Mouse (Mus musculus) G1E-ER4 (cell line): Measurements from ENCODE around the gene Ascl3. TPM values are rescaled to one million over a fixed set of nuclear protein-coding genes. Genes with fewer than 3 reads are reported as not detected.

ENCODE experiments used
- GATA1 ChIP-seq: IDR thresholded peaks from one replicate; pipeline ENCODE4 v1.8.0; 2012; ENCODE audit warnings: low read length, inconsistent platforms
- polyA plus RNA-seq: library from polyadenylated mRNA; stranded (reverse); fragments of >175 nt; gene quantifications from 2 replicates; pipeline ENCODE4 v1.2.3, GENCODE M21; 2012

Gene Ascl3
- 0.12 TPM in 1 of 2 replicates, not detected in the other for polyA plus RNA-seq

DNA sequence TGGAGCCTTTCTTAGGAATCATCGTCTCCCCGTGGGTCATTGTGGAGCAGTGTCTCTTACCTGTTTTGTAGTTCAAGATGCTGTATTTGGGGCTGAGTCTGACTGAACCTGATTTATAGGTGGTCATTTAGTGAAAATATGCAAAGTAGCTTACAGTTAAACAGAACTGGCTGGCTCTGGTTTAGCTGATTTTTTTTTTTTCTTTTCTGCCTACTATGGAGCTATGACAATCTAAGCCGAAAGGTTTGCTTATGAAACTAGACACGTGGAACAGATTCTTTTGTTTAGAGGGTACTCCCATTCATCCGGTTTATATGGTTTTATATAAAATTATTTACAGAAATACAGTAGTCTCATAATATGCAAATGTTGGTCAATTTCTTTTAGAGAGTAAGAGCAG, at the start of gene Ascl3:
Gene Ascl3, minus strand, starts transcription at position 101 of the 400 bp plus-strand sequence.
- TF ChIP-seq GATA1, result no peak

DNA sequence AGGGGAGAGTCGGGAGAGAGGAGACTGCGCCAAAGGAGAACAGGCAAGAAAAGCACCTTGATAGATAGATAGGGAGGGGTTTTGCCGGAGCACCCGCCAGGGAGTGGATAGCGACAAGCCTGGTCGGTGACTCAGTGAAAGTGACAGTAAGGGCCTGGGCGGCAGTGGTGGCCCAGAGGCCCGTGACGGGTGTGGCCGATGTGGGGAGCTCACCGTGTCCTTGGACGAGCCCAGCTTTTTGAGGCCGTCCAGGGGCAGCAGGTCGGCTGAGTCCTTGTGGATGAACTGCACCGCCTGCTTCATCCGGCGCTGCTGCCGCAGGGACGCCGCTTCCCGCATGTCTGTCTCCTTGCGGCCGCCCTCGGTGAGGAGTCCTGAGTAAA, 49.6 kb upstream of the Ascl3 start:
- TF ChIP-seq GATA1, result no peak

DNA sequence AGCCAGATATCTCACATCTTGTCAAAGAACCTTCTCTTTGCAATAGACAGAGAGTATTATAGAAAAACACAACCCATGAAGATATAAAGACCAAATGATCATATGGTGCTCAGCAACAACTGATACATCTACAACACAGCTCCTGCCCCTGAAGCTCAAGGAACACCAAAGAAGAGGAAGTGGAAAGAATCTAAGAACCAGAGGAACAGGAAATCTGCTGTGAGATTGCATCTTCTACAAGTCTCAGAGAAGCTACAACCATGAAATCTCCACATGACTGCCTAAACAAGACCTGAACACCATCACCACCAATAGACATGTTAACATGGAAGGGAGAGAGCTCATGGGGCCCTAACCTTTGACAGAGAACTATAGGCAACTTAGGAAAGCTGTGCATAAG, 40.7 kb upstream of the Ascl3 start:
- no peak for TF ChIP-seq GATA1

DNA sequence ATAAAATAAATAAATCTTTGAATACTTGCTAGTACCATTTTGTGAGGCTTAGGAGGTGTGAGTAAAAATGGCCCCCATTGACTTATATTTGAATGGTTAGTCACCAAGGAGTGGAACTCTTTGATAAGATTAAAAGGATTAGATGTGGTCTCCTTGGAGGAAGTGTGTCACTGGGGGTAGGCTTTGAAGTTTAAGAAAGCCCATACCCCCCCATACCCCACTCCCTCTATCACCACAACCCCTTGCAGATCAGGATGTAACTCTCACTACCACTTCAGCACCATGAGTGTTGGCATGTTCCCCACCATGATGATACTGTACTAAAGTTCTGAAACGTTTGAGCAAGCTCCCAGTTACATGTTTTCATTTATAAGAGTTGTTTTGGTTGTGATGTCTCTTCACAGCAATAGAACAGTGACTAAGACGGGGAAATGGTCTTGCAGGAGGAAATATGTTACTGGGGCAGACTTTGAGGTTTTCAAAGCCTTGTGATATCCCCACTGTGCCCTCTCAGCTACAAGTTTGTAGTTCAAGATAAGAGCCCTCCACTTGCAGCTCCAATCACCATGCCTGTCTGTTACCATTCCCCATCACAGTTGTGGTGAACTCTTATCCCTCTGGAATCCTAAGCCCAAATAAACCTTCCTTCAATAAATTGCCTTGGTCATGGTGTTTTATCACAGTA, 37.3 kb upstream of the Ascl3 start:
- TF ChIP-seq GATA1, result peak; percentile 35

DNA sequence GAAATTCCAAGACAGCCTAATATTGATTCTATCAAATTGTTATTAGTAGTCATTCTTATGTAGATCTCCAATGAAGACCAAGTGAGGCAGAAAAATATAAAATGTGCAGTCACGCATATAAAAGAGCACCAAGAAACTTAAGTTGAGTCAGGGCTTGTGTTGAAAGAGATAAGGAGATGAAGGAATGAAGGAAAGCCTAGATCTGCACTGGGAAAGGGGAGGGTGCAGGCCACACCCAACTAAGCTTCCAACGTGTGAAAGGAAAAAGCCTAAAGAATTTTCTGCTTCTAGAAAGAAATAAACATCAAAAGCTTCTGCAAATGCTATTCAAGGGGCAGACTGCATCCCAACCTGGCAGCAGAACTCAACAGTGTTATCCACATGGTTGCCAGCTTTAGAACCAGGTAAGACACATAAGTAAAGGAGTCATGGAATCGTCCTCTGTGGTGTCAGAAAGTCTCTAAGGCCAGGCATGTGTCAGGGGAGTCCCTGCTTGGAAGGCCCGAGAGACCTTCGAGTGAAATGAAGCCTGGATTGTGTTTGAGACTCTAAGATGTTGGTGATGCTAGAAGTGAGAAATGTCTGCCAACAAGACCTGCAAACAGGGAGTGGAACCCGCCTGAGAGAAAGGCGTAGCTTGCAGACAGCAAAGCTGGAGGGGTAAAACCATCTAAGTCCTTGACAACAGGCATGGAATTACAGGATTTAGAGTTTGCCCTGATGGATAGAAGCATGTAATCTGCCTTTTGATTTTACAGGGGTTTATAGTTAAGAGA, 36.2 kb upstream of the Ascl3 start:
- no peak for TF ChIP-seq GATA1

DNA sequence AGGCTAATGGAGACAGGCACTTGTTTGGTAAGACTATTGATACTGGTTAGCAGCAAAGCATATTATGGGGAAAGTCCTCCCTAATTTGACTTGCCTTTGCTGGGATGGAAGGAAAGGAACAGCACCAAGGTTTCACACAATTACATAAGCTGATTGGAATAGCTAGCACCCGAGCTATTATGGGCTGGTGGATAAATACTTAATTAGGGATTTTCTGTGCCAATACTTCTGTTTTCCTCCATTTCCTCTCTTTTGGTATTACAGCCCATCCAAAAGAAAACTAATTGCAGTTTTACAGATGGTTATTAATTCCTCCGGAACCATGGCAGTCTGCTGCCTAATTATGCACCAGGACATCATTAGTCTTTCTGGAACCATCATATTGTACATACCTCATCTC, 32.5 kb upstream of the Ascl3 start:
- TF ChIP-seq GATA1, result no peak

DNA sequence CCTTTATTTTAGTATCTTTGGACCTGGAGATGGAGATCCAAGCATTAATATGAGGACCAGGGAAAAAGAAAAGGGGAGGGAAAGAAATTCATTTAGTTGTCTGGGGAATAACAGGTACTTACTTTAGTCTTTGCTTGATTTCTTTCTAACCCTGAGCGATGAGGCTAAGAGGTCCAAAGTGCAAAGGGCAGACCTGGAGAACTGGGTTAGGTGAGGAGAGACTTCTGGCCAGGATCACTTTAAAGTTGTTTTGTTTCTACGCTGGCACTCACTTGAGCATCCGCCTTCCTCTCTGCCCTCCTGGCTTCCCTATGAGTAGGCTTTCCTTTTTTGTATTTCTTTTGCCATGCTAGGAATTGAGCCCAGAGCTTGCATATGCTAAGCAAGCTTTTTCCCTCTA, 24.8 kb upstream of the Ascl3 start:
- no peak for TF ChIP-seq GATA1

DNA sequence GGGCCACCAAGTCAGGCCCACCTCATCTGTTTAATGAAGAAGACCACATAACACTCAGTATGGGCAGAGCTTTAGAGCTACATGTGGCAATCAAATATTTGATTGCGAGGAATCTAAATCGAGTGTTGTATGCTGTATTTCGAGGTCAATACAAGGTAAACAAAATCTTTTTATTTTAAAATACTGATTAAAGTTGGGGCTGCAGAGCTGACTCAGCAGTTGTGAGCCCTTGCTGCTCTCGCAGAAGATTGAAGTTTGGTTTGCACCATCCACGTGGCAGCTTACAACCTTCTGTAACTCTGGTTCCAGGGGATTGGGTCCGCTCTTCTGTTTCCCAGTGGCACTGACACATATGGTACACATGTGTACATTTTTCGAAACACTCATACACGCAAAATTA, 22.5 kb upstream of the Ascl3 start:
- no peak for TF ChIP-seq GATA1

DNA sequence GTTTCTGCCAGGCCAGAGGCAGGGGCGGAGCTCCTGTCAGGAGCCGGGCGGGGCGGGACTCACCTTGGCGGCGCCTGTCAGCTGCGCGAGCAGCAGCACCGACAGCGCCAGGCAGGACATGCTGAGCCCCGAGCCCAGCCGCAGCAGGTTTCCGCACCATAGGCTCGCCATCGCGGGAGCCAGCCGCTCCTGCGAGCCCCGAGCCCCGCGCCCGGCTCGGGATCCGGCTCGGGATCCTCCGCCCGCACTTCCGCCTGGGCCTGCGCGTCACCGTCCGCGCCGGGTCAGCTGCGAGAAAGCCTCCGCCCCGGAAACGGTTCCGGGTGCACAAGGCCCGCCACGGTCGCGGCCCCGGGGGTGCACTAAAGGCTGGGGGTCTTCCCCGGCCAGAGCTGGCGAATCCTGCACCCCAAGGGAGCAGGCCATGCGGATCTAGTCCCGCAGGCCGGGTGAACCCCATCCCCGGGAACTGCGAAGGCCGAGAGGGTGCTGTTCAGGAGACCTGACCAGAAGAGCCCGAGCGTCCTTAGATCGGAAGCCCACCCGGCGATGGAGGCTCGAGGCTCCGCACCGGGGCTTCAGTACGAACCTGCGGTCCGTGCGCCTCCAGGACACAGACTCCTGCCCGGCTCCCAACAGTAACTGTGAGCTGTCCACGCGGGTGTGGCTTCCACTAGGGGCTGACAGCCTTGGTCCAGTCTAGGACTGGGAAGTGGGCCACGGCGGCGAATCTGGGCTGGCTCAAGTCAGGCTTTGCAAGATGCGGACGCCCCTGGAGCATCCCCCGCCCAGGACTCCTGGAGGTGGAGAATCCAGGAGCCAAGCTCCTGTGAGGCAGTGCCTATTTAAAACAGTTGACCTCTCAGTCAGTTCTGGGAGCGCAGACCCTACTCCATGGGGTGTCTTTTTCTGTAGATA, 20.7 kb upstream of the Ascl3 start, which contains the start of gene Tmem9b:
Gene Tmem9b, minus strand, starts transcription at position 868 of the 918 bp plus-strand sequence.
- TF ChIP-seq GATA1, result no peak

DNA sequence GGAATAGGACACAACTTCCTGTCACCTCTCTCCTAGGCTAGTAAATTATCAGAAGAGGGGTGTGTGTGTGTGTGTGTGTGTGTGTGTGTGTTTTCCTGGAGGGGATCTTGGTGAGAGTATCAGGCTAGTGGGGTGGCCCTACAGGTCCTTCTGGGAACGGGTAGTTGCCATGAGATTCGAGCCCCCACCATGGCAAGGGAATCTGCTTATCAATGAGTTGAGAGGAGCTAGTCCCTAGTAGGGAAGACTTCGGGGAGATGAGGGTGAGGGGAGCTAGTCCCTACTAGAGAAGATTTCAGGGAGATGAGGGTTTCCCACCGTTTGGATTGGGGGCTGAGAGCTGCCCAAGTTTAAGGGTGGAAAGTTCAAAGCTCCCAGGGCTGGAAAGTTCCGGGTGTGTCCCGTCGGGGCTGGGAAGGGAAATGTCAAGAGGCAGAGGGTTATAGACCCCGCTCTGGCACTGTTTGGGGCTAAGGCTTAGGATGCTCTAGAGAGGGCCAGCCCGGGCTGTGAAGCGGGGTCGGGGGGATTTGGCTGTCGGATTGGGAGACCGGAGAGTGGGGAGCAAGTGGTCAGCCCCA, 20.0 kb upstream of the Ascl3 start:
- no peak for TF ChIP-seq GATA1

DNA sequence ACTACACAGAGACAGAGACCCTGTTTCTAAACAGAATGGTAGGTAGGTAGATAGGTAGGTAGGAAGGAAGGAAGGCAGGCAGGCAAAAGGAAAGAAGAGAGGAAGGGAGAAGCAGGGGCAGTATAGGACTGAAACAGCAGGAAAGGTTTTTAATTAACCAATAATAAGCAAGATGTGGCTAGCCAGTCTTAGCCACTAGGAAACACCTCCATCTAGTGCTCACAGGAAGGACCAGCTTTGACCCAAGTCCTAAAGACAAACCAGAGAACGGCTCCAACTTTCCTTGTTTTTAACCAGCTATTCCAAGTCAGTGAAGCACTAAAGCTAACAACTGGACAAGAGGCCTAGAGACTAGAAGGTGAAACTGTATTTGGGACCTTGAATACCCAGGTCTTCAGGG, 16.2 kb upstream of the Ascl3 start:
- no peak for TF ChIP-seq GATA1

DNA sequence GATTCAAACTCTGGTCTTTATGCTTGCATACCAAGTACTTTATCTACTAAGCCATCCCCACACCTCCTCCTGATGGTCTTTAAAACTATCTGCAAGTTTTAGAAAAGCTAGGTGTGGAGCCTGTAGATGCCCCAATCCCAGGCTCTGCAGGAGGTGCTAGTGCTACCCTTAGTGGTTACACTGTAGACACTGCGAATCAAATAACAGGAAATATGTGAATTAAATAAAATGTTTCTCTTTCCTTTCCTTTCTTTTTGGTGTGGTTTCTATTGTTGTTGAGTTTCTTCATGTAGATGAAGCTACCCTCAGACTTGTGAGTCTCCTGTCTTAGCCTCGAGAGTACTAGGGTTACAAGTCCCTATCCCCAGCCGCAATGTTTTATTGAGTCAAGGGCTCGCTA, 10.2 kb upstream of the Ascl3 start:
- TF ChIP-seq GATA1, result no peak

DNA sequence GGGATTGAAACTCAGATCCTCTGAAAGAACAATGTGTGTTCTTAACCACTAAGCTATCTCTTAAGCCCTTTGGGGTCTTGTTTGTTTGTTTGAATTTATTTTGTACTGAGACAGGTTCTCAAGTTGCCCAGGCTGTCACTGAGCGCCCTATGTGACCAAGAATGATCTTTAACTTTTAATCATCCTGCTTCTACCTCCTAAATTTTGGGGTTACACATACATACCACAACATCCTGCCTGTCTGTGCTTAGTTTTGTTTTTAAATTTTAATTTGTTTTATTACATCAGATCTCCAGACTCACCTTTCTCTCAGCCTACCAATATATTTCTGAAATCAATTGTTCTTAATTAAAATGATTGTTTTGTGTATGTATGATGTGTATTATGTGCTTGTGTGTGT, 9.5 kb upstream of the Ascl3 start:
- no peak for TF ChIP-seq GATA1

DNA sequence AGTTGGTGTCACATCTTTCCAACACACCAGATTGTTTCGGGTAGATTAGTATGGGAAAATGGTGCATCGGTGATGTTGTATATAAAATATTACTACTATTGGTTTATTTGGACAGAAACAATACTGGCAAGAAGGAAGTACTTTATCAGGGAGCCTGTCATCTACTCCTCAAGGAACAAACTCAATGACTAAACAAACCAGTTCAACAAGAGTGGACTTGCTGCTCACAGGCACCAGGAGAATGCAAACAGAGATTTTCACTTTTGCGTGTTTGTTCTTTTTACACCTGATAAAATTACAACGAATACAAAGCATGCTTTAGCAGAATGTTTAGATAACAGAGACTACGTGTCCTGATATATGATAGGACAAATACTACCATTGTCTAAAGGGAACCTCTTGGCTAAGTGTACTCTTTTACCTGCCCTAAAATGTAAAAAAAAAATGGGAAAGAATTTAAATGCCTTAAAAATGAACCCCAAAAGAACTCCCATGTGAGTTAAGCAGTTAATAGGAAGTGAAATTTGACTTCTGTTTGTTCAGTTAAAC, 8.4 kb upstream of the Ascl3 start:
- TF ChIP-seq GATA1, result no peak

DNA sequence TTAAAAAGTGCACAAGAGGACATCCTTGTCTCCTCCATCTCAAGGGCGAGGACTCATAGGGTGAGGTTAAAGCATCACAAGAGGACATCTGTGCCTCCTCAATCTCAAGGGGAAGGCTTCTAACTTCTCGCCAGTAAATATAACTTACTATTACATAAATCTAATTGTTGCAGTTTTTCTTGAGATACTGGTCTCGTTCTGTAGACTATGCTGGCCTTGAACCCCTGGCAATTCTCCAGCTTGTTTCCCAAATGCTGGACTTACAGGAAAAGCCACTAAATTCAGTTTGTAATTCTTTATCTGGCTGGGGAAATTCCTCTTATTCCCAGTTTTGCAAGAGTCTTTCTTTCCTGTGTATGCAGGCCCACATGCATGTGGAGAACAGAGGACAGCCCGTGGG, 3.3 kb upstream of the Ascl3 start:
- TF ChIP-seq GATA1, result no peak
